Mouse (Mus musculus): ENCODE measurements around the gene Fam120a.

DNA sequence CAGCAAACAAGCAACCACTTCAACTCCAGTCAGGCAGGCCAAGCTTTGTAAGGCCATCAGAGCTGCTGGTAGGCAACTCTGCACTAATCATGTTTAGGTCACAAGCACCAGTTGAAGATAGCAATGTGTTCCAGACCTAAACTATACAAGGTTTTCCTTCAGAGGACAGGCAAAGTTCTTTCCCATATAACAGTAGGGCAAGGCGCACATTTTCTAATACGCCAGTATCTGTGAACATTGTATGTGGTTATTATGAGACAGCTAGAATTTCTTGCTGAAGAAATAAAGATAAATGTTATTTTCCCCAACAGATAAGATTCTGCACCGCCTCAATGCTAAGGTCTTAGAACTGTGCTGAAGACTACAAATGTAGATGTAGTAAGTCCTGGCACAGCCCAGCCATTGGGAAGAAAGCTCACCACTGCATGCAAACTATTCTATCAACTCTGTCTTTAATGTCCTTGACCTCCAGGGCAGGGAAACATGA lies 50.7 kb downstream of the Fam120a start:
- no peak for TF ChIP-seq POLR2A (IDR thresholded peaks at IDR 0.05; ENCODE audit: borderline replicate concordance, low read depth, low read length)
- no peak for TF ChIP-seq CTCF (IDR thresholded peaks at IDR 0.05; ENCODE audit: low read depth, low read length)

Data from bone marrow macrophage, adult 2 months (primary cell).